Mouse (Mus musculus) 3T3-L1 (cell line): ENCODE data around the gene Pde10a.

Source experiments
- DNase-seq: peaks from one replicate; pipeline ENCODE4 v3.0.0-alpha.2; 2015; ENCODE audit warnings: low read depth, low spot score

Gene Pde10a

GRCm38 (mm10) chr17:8961644-8962043, 436.5 kb downstream of the Pde10a start:
- no peak for DNase-seq

- DNase-seq: no peak
These were observed 440.0 kb downstream of the Pde10a start for GRCm38 (mm10) chr17:8965177-8965576.

- DNase-seq: no peak
These were observed 447.1 kb downstream of the Pde10a start for GRCm38 (mm10) chr17:8972152-8972854.

- DNase-seq: no peak
These were observed 448.2 kb downstream of the Pde10a start for GRCm38 (mm10) chr17:8973331-8973730.

GRCm38 (mm10) chr17:8974423-8974822, 449.3 kb downstream of the Pde10a start:
- no peak for DNase-seq

GRCm38 (mm10) chr17:8974823-8975397, 449.7 kb downstream of the Pde10a start:
- no peak for DNase-seq

- DNase-seq: no peak
These were observed 451.6 kb downstream of the Pde10a start for GRCm38 (mm10) chr17:8976745-8977144.

GRCm38 (mm10) chr17:8977271-8977670, 452.1 kb downstream of the Pde10a start:
- no peak for DNase-seq

GRCm38 (mm10) chr17:8983576-8983975, 458.4 kb downstream of the Pde10a start:
- DNase-seq: no peak

- no peak for DNase-seq
These were observed 460.5 kb downstream of the Pde10a start for GRCm38 (mm10) chr17:8985714-8986113.

- DNase-seq: no peak
These were observed 461.4 kb downstream of the Pde10a start for GRCm38 (mm10) chr17:8986551-8986950.

GRCm38 (mm10) chr17:8987369-8987768, 462.2 kb downstream of the Pde10a start:
- no peak for DNase-seq

GRCm38 (mm10) chr17:8988119-8988807, 463.1 kb downstream of the Pde10a start, which contains the start of gene 1700010I14Rik:
Gene 1700010I14Rik, plus strand, starts transcription at chr17:8988333.
- peak; percentile 74 for DNase-seq

GRCm38 (mm10) chr17:8991160-8991559, 466.0 kb downstream of the Pde10a start:
- peak; percentile 38 for DNase-seq

GRCm38 (mm10) chr17:8995344-8995743, 470.2 kb downstream of the Pde10a start:
- DNase-seq: no peak

GRCm38 (mm10) chr17:9002438-9002837, 477.3 kb downstream of the Pde10a start:
- DNase-seq: peak; percentile 56

- DNase-seq: no peak
These were observed 479.3 kb downstream of the Pde10a start for GRCm38 (mm10) chr17:9004516-9004915.

GRCm38 (mm10) chr17:9023198-9023942, 498.2 kb downstream of the Pde10a start:
- no peak for DNase-seq

- peak; percentile 12 for DNase-seq
These were observed 505.0 kb downstream of the Pde10a start for GRCm38 (mm10) chr17:9030181-9030580.

GRCm38 (mm10) chr17:9031241-9032141, 506.3 kb downstream of the Pde10a start:
- DNase-seq: peak; percentile 78
